Mouse (Mus musculus) intestine, embryonic 16.5 days (tissue): ENCODE data around the gene Il9. TPM values are rescaled to one million over a fixed set of nuclear protein-coding genes. Genes with fewer than 3 reads are reported as not detected.
A peak's percentile ranks its signal among the peaks of the same experiment; 100 is the strongest.

ENCODE experiments used
- ATAC-seq: fragments of 200-750 bp; cut with Nextera tagmentation; 2 replicates; pipeline ENCODE4 v1.8.0; 2017; ENCODE audit warnings: moderate TSS enrichment, moderate library complexity
- H3K27ac ChIP-seq: fragments of 300-500 bp; sonication (generic); 2 replicates; pipeline ENCODE4 v1.5.1; 2014; ENCODE audit warnings: mild to moderate bottlenecking, low read length
- H3K27me3 ChIP-seq: fragments of 300-500 bp; sonication (generic); replicated peaks from 2 replicates; pipeline ENCODE4 v1.6.1; 2014; ENCODE audit warnings: low read length, control low read depth, mixed read lengths; ENCODE audit not compliant: control insufficient read depth, insufficient read depth
- H3K36me3 ChIP-seq: fragments of 300-500 bp; sonication (generic); 2 replicates; pipeline ENCODE4 v1.6.1; 2014; ENCODE audit warnings: low read length, control low read depth; ENCODE audit not compliant: control insufficient read depth, insufficient read depth
- H3K4me1 ChIP-seq: fragments of 300-500 bp; sonication (generic); 2 replicates; pipeline ENCODE4 v1.6.1; 2014; ENCODE audit warnings: low read length, control low read depth, mixed read lengths; ENCODE audit not compliant: control insufficient read depth, insufficient read depth
- H3K4me2 ChIP-seq: fragments of 300-500 bp; sonication (generic); 2 replicates; pipeline ENCODE4 v1.6.1; 2014; ENCODE audit warnings: low read depth, low read length, control low read depth
- H3K4me3 ChIP-seq: fragments of 300-500 bp; sonication (generic); 2 replicates; pipeline ENCODE4 v1.5.1; 2014; ENCODE audit warnings: mild to moderate bottlenecking, low read length
- H3K9ac ChIP-seq: fragments of 300-500 bp; sonication (generic); 2 replicates; pipeline ENCODE4 v1.6.1; 2014; ENCODE audit warnings: low read depth, low read length
- H3K9me3 ChIP-seq: fragments of 300-500 bp; sonication (generic); 2 replicates; pipeline ENCODE4 v1.6.1; 2016; ENCODE audit warnings: low read length, control low read depth; ENCODE audit not compliant: control insufficient read depth
- WGBS: fragments of 180-500 bp; shearing (Covaris S2); extraction: QIAGEN DNeasy Blood & Tissue Kit; methylation state at CpG from one replicate; pipeline ENCODE4 v1.1.7; 2014; 5-methylcytosine and 5-hydroxymethylcytosine counted together
- polyA plus RNA-seq: library from polyadenylated mRNA; unstranded; fragments of >200 nt; fragmentation: Nextera tagmentation; extraction: Ambion mirVana; gene quantifications from 2 replicates; pipeline ENCODE4 v1.2.1, GENCODE M21; 2015

The Il9 gene
- polyA plus RNA-seq: not detected in 2 replicates

- 64% methylated on average over 3 of the region's 3 CpGs for WGBS
- Histone ChIP-seq H3K9ac (no peak within 1 kb of the TSS), H3K4me3 (no peak within 1 kb of the TSS), H3K27ac (no peak within 1 kb of the TSS), H3K9me3 (no peaks in the 10 kb centered on the region), H3K36me3 (no peaks in the 10 kb centered on the region), H3K4me1 (no peaks in the 10 kb centered on the region), H3K4me2 (no peak within 1 kb of the TSS), H3K27me3 (no peaks in the 10 kb centered on the region)
- no peak for ATAC-seq
Measured at GRCm38 (mm10) chr13:56482146-56482545, at the start of gene Il9. TSS of gene Il9 (minus strand) at chr13:56482246.

- no peak overlapping the region for H3K27ac ChIP-seq
- H3K4me1 ChIP-seq: no peaks in the 10 kb centered on the region
- no peak overlapping the region for H3K9ac ChIP-seq
- H3K36me3 ChIP-seq: no peaks in the 10 kb centered on the region
- no peak overlapping the region for H3K4me2 ChIP-seq
- H3K4me3 ChIP-seq: no peak overlapping the region
- H3K27me3 ChIP-seq: no peaks in the 10 kb centered on the region
- H3K9me3 ChIP-seq: no peaks in the 10 kb centered on the region
- WGBS: 48% methylated on average over 8 of the region's 8 CpGs
- no peak for ATAC-seq
Measured at GRCm38 (mm10) chr13:56529685-56530084, 47.6 kb upstream of the Il9 start.

- WGBS: 65% methylated on average over 4 of the region's 4 CpGs
- Histone ChIP-seq H3K36me3 (no peaks in the 10 kb centered on the region), H3K4me1 (no peaks in the 10 kb centered on the region), H3K9me3 (no peaks in the 10 kb centered on the region), H3K4me2 (no peak overlapping the region), H3K4me3 (no peak overlapping the region), H3K9ac (no peak overlapping the region), H3K27me3 (no peaks in the 10 kb centered on the region), H3K27ac (no peak overlapping the region)
- no peak for ATAC-seq
Measured at GRCm38 (mm10) chr13:56529031-56529430, 47.0 kb upstream of the Il9 start.

- Histone ChIP-seq H3K27ac (no peak overlapping the region), H3K27me3 (no peaks in the 10 kb centered on the region), H3K36me3 (no peaks in the 10 kb centered on the region), H3K9me3 (no peaks in the 10 kb centered on the region), H3K4me1 (no peaks in the 10 kb centered on the region), H3K4me3 (no peak overlapping the region), H3K4me2 (no peak overlapping the region), H3K9ac (no peak overlapping the region)
- ATAC-seq: no peak
- 89% methylated on average over 11 of the region's 11 CpGs for WGBS
Measured at GRCm38 (mm10) chr13:56528281-56528680, 46.2 kb upstream of the Il9 start.

- H3K27ac ChIP-seq: no peak overlapping the region
- H3K9ac ChIP-seq: no peak overlapping the region
- WGBS: 92% methylated on average over 7 of the region's 7 CpGs
- no peaks in the 10 kb centered on the region for H3K4me1 ChIP-seq
- no peak overlapping the region for H3K4me2 ChIP-seq
- H3K36me3 ChIP-seq: no peaks in the 10 kb centered on the region
- H3K27me3 ChIP-seq: no peaks in the 10 kb centered on the region
- no peaks in the 10 kb centered on the region for H3K9me3 ChIP-seq
- no peak for ATAC-seq
- no peak overlapping the region for H3K4me3 ChIP-seq
Measured at GRCm38 (mm10) chr13:56527846-56528245, 45.8 kb upstream of the Il9 start.

DNA sequence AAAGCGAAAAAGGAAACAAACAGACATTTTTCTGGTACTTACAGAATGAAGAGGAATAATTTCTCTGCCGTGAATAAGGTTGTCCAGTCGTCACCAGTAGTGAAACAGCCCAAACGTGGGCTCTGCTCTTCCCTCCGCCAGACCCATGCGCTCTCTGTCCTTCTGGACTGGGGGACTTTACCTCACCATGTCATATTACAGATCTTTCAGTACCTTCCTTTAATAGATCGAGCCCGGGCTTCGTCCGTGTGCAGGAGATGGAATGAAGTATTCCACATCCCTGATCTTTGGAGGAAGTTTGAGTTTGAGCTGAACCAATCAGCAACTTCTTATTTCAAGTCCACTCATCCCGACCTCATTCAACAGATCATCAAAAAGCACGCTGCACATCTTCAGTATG, 44.8 kb upstream of the Il9 start:
- Histone ChIP-seq H3K9me3 (no peaks in the 10 kb centered on the region), H3K4me3 (no peak overlapping the region), H3K4me1 (no peaks in the 10 kb centered on the region), H3K4me2 (no peak overlapping the region), H3K9ac (no peak overlapping the region), H3K27ac (no peak overlapping the region), H3K27me3 (no peaks in the 10 kb centered on the region), H3K36me3 (no peaks in the 10 kb centered on the region)
- 55% methylated on average over 12 of the region's 12 CpGs for WGBS
- no peak for ATAC-seq

GRCm38 (mm10) chr13:56522821-56523167, 40.7 kb upstream of the Il9 start:
- H3K27ac ChIP-seq: no peak overlapping the region
- peak; percentile 24 for ATAC-seq
- 7% methylated on average over 8 of the region's 8 CpGs for whole genome bisulfite sequencing

GRCm38 (mm10) chr13:56522081-56522820, 40.2 kb upstream of the Il9 start, which contains the start of gene Fbxl21:
TSS of gene Fbxl21 (plus strand) at chr13:56522472.
- Histone ChIP-seq H3K4me3 (peak within 1 kb of the TSS; percentile 70), H3K36me3 (no peaks in the 10 kb centered on the region), H3K4me1 (no peaks in the 10 kb centered on the region), H3K4me2 (peak within 1 kb of the TSS; percentile 93), H3K9me3 (no peaks in the 10 kb centered on the region), H3K27ac (no peak within 1 kb of the TSS), H3K9ac (peak within 1 kb of the TSS; percentile 75), H3K27me3 (no peaks in the 10 kb centered on the region)
- peak; percentile 100 for ATAC-seq
- under 1% methylated on average over 49 of the region's 56 CpGs for WGBS

More at GRCm38 (mm10) chr13:56522821-56523167, 40.7 kb upstream of the Il9 start:
- Histone ChIP-seq H3K9ac (peak overlapping the region; percentile 75), H3K4me2 (peak overlapping the region; percentile 93), H3K9me3 (no peaks in the 10 kb centered on the region), H3K36me3 (no peaks in the 10 kb centered on the region), H3K4me3 (peak overlapping the region; percentile 70), H3K27me3 (no peaks in the 10 kb centered on the region), H3K4me1 (no peaks in the 10 kb centered on the region)

- WGBS: 57% methylated on average over 7 of the region's 7 CpGs
- H3K9ac ChIP-seq: no peak overlapping the region
- H3K27ac ChIP-seq: no peak overlapping the region
- no peaks in the 10 kb centered on the region for H3K9me3 ChIP-seq
- no peak overlapping the region for H3K4me2 ChIP-seq
- no peaks in the 10 kb centered on the region for H3K36me3 ChIP-seq
- no peaks in the 10 kb centered on the region for H3K4me1 ChIP-seq
- H3K4me3 ChIP-seq: no peak overlapping the region
- no peak for ATAC-seq
- no peaks in the 10 kb centered on the region for H3K27me3 ChIP-seq
Measured at GRCm38 (mm10) chr13:56516816-56517215, 34.8 kb upstream of the Il9 start.

- no peaks in the 10 kb centered on the region for H3K27me3 ChIP-seq
- no peak overlapping the region for H3K4me2 ChIP-seq
- H3K36me3 ChIP-seq: no peaks in the 10 kb centered on the region
- H3K4me1 ChIP-seq: no peaks in the 10 kb centered on the region
- no peak for ATAC-seq
- H3K4me3 ChIP-seq: no peak overlapping the region
- no peak overlapping the region for H3K9ac ChIP-seq
- no peaks in the 10 kb centered on the region for H3K9me3 ChIP-seq
- WGBS: 69% methylated on average over 4 of the region's 4 CpGs
- H3K27ac ChIP-seq: no peak overlapping the region
Measured at GRCm38 (mm10) chr13:56516311-56516710, 34.3 kb upstream of the Il9 start.
